Mouse (Mus musculus): Measurements from ENCODE around the gene Rnase10. TPM values are rescaled to one million over a fixed set of nuclear protein-coding genes. Genes with fewer than 3 reads are reported as not detected.

The Rnase10 gene
- polyA plus RNA-seq, 1 experiment from 2014 or later: 0.11 TPM

Other genes with a start within 250 kb of the Rnase10 start
- gene Ttc5, start 222.2 kb upstream of the Rnase10 start, polyA plus RNA-seq (2016; fragmentation: Nextera tagmentation; extraction: Ambion mirVana): 59.8 and 64.1 TPM in 2 replicates
- not detected in 2 replicates for gene Ccnb1ip1, start 200.0 kb upstream of the Rnase10 start, polyA plus RNA-seq (2016; fragmentation: Nextera tagmentation; extraction: Ambion mirVana)
- gene Parp2, start 199.9 kb upstream of the Rnase10 start, polyA plus RNA-seq (2016; fragmentation: Nextera tagmentation; extraction: Ambion mirVana): 46.1 and 50.0 TPM in 2 replicates
- 4.6 and 6.2 TPM in 2 replicates for gene Tep1, start 137.2 kb upstream of the Rnase10 start, polyA plus RNA-seq (2016; fragmentation: Nextera tagmentation; extraction: Ambion mirVana)
- gene Klhl33, start 110.2 kb upstream of the Rnase10 start, polyA plus RNA-seq (2016; fragmentation: Nextera tagmentation; extraction: Ambion mirVana): 0.19 TPM in 1 of 2 replicates, not detected in the other
- 132 and 145 TPM in 2 replicates for gene Osgep, start 82.9 kb upstream of the Rnase10 start, polyA plus RNA-seq (2016; fragmentation: Nextera tagmentation; extraction: Ambion mirVana)
- gene Apex1, start 82.8 kb upstream of the Rnase10 start, polyA plus RNA-seq (2016; fragmentation: Nextera tagmentation; extraction: Ambion mirVana): 220 and 306 TPM in 2 replicates
- 36.1 and 44.7 TPM in 2 replicates for gene Pip4p1, start 76.9 kb upstream of the Rnase10 start, polyA plus RNA-seq (2016; fragmentation: Nextera tagmentation; extraction: Ambion mirVana)
- 44.3 and 63.0 TPM in 2 replicates for gene Pnp, start 76.7 kb upstream of the Rnase10 start, polyA plus RNA-seq (2016; fragmentation: Nextera tagmentation; extraction: Ambion mirVana)
- not detected in 2 replicates for gene Gm49342, start 63.2 kb upstream of the Rnase10 start, polyA plus RNA-seq (2016; fragmentation: Nextera tagmentation; extraction: Ambion mirVana)
- gene Pnp2, start 51.8 kb upstream of the Rnase10 start, polyA plus RNA-seq (2016; fragmentation: Nextera tagmentation; extraction: Ambion mirVana): 0.34 TPM in 1 of 2 replicates, not detected in the other
- gene Rnase9, start 34.1 kb downstream of the Rnase10 start, polyA plus RNA-seq (2016; fragmentation: Nextera tagmentation; extraction: Ambion mirVana): not detected in 2 replicates
- gene Rnase11, start 42.4 kb downstream of the Rnase10 start, polyA plus RNA-seq (2016; fragmentation: Nextera tagmentation; extraction: Ambion mirVana): not detected in 2 replicates
- gene Rnase12, start 49.9 kb downstream of the Rnase10 start, polyA plus RNA-seq (2016; fragmentation: Nextera tagmentation; extraction: Ambion mirVana): 0.28 and 0.53 TPM in 2 replicates
- not detected in 2 replicates for gene Olfr750, start 66.7 kb downstream of the Rnase10 start, polyA plus RNA-seq (2016; fragmentation: Nextera tagmentation; extraction: Ambion mirVana)
- gene Rnase4, start 83.3 kb downstream of the Rnase10 start, polyA plus RNA-seq (2016; fragmentation: Nextera tagmentation; extraction: Ambion mirVana): 6.3 and 8.9 TPM in 2 replicates
- gene Ang, start 83.4 kb downstream of the Rnase10 start, polyA plus RNA-seq (2016; fragmentation: Nextera tagmentation; extraction: Ambion mirVana): 1.8 and 3.0 TPM in 2 replicates
- 0.13 TPM in 1 of 2 replicates, not detected in the other for gene Eddm3b, start 106.7 kb downstream of the Rnase10 start, polyA plus RNA-seq (2016; fragmentation: Nextera tagmentation; extraction: Ambion mirVana)
- 0.14 and 0.87 TPM in 2 replicates for gene Rnase6, start 116.2 kb downstream of the Rnase10 start, polyA plus RNA-seq (2016; fragmentation: Nextera tagmentation; extraction: Ambion mirVana)
- not detected in 2 replicates for gene Rnase1, start 139.0 kb downstream of the Rnase10 start, polyA plus RNA-seq (2016; fragmentation: Nextera tagmentation; extraction: Ambion mirVana)
- not detected in 2 replicates for gene Rnase2b, start 154.5 kb downstream of the Rnase10 start, polyA plus RNA-seq (2016; fragmentation: Nextera tagmentation; extraction: Ambion mirVana)
- gene Ang2, start 191.4 kb downstream of the Rnase10 start, polyA plus RNA-seq (2016; fragmentation: Nextera tagmentation; extraction: Ambion mirVana): not detected in 2 replicates
- not detected in 2 replicates for gene Ear14, start 195.6 kb downstream of the Rnase10 start, polyA plus RNA-seq (2016; fragmentation: Nextera tagmentation; extraction: Ambion mirVana)
- not detected in 2 replicates for gene Rnase2a, start 248.4 kb downstream of the Rnase10 start, polyA plus RNA-seq (2016; fragmentation: Nextera tagmentation; extraction: Ambion mirVana)

Data from heart, embryonic 10.5 days (tissue).